Mouse (Mus musculus) adrenal gland, adult 2 months (tissue): ENCODE results near the gene Aasdh. TPM values are rescaled to one million over a fixed set of nuclear protein-coding genes. Genes with fewer than 3 reads are reported as not detected.
"Not testable (repeated sequence)": the region's sequence is repeated elsewhere in the genome, so short reads cannot be mapped to it uniquely, and the experiment has no call there.

ENCODE experiments used
- DNase-seq: peaks from one replicate; pipeline ENCODE4 v3.0.0; 2021
- polyA plus RNA-seq: library from polyadenylated mRNA; depleted of rRNA; stranded (reverse); fragments of >200 nt; gene quantifications from 2 replicates; pipeline ENCODE4 v1.2.3, GENCODE M21; 2012
- total RNA-seq, 2 experiments: library from RNA; stranded (reverse); gene quantifications; 2 replicates each; pipeline ENCODE4 v1.2.3; 2021

Aasdh gene
- total and polyA plus RNA-seq, 3 experiments: 6.1 to 16.2 (median 15.4) TPM

GRCm38 (mm10) chr5:76912522-76912921 lies 7.2 kb upstream of the Aasdh start:
- not testable (repeated sequence) for DNase-seq

GRCm38 (mm10) chr5:76910807-76911206 lies 5.5 kb upstream of the Aasdh start:
- DNase-seq: no peak

- DNase-seq: no peak
Measured at GRCm38 (mm10) chr5:76906155-76906499, 813 bp upstream of the Aasdh start.

GRCm38 (mm10) chr5:76904713-76905404 lies 455 bp downstream of the Aasdh start:
- no peak for DNase-seq

GRCm38 (mm10) chr5:76902131-76902530 lies 3.2 kb downstream of the Aasdh start:
- no peak for DNase-seq

- no peak for DNase-seq
Measured at GRCm38 (mm10) chr5:76893084-76893483, 12.2 kb downstream of the Aasdh start.

GRCm38 (mm10) chr5:76892608-76893007 lies 12.7 kb downstream of the Aasdh start:
- no peak for DNase-seq

GRCm38 (mm10) chr5:76887011-76887410 lies 18.3 kb downstream of the Aasdh start:
- no peak for DNase-seq

GRCm38 (mm10) chr5:76884107-76884506 lies 21.2 kb downstream of the Aasdh start:
- DNase-seq: no peak

GRCm38 (mm10) chr5:76876106-76876758 lies 29.1 kb downstream of the Aasdh start:
- DNase-seq: no peak

GRCm38 (mm10) chr5:76869553-76869952 lies 35.8 kb downstream of the Aasdh start:
- no peak for DNase-seq

- DNase-seq: peak; percentile 23
Measured at GRCm38 (mm10) chr5:76868693-76869286, 36.5 kb downstream of the Aasdh start.

GRCm38 (mm10) chr5:76866819-76867218 lies 38.5 kb downstream of the Aasdh start:
- DNase-seq: no peak

- DNase-seq: no peak
Measured at GRCm38 (mm10) chr5:76858444-76858843, 46.9 kb downstream of the Aasdh start.

GRCm38 (mm10) chr5:76857103-76858015 lies 48.0 kb downstream of the Aasdh start:
- DNase-seq: peak; percentile 34

GRCm38 (mm10) chr5:76855829-76856600 lies 49.3 kb downstream of the Aasdh start:
- no peak for DNase-seq

GRCm38 (mm10) chr5:76853549-76853948 lies 51.8 kb downstream of the Aasdh start:
- DNase-seq: peak; percentile 80

- no peak for DNase-seq
Measured at GRCm38 (mm10) chr5:76851316-76851715, 54.0 kb downstream of the Aasdh start.

- DNase-seq: peak; percentile 58
Measured at GRCm38 (mm10) chr5:76847106-76847505, 58.2 kb downstream of the Aasdh start.

- DNase-seq: no peak
Measured at GRCm38 (mm10) chr5:76844618-76845186, 60.6 kb downstream of the Aasdh start.

- DNase-seq: peak; percentile 71
Measured at GRCm38 (mm10) chr5:76843851-76844419, 61.4 kb downstream of the Aasdh start.
